Mouse (Mus musculus) CH12.LX (cell line): ENCODE measurements around the gene Trim44. TPM values are rescaled to one million over a fixed set of nuclear protein-coding genes. Genes with fewer than 3 reads are reported as not detected.

Experiments
- DNase-seq: peaks from one replicate; pipeline ENCODE4 v3.0.0-alpha.2; 2013; ENCODE audit errors: extremely low read depth
- H3K27ac ChIP-seq: 2 replicates; pipeline ENCODE4 v1.5.1; 2012; ENCODE audit warnings: low read depth, mild to moderate bottlenecking, control low read depth, moderate library complexity; ENCODE audit not compliant: insufficient read depth
- H3K27me3 ChIP-seq: replicated peaks from 2 replicates; pipeline ENCODE3; 2012; ENCODE audit warnings: inconsistent platforms
- H3K36me3 ChIP-seq, 2 experiments: replicated peaks in 1 of 2; 2 replicates each; pipeline versions ENCODE3 to v1.6.1; 2012; ENCODE audit warnings: inconsistent platforms in 1 of 2, low read length in 1 of 2, mild to moderate bottlenecking in 1 of 2, mixed read lengths in 1 of 2, moderate library complexity in 1 of 2; ENCODE audit not compliant: control insufficient read depth in 1 of 2, insufficient read depth in 1 of 2
- H3K4me1 ChIP-seq, 2 experiments: 2 replicates each; pipeline ENCODE4 v1.6.1; 2012; ENCODE audit warnings: inconsistent platforms in 1 of 2, moderate library complexity in 1 of 2; ENCODE audit not compliant: insufficient read depth in 2 of 2, control insufficient read depth in 1 of 2
- H3K4me2 ChIP-seq: 2 replicates; pipeline ENCODE4 v1.6.1; 2012; ENCODE audit warnings: low read depth, mild to moderate bottlenecking, control low read depth; ENCODE audit not compliant: poor library complexity, insufficient read depth, severe bottlenecking
- H3K4me3 ChIP-seq, 3 experiments: fragments of 150-350 bp in 1 of 3; sonication (generic) in 1 of 3; replicated peaks in 1 of 3; 2 replicates each; pipeline versions ENCODE3 to v1.5.1; 2011 to 2012; ENCODE audit warnings: low read depth in 2 of 3, low read length in 2 of 3, mild to moderate bottlenecking in 2 of 3, moderate library complexity in 2 of 3, control low read depth in 1 of 3, improper control_type of control experiment in 1 of 3, inconsistent platforms in 1 of 3, mixed read lengths in 1 of 3; ENCODE audit not compliant: poor library complexity in 1 of 3
- H3K79me2 ChIP-seq: replicated peaks from 2 replicates; pipeline ENCODE4 v1.6.1; 2012; ENCODE audit warnings: mild to moderate bottlenecking, moderate library complexity; ENCODE audit not compliant: control insufficient read depth, poor library complexity, insufficient read depth, severe bottlenecking; ENCODE audit errors: extremely low read depth
- H3K9ac ChIP-seq: 2 replicates; pipeline ENCODE4 v1.6.1; 2012; ENCODE audit warnings: low read depth, mild to moderate bottlenecking, control low read depth, moderate library complexity; ENCODE audit not compliant: insufficient read depth
- H3K9me3 ChIP-seq: replicated peaks from 2 replicates; pipeline ENCODE3; 2012; ENCODE audit warnings: low read length, inconsistent platforms, mixed read lengths
- E2F4 ChIP-seq: IDR thresholded peaks from 2 replicates; pipeline ENCODE4 v1.6.1; 2011; ENCODE audit warnings: low read depth, low read length, improper control_type of control experiment; ENCODE audit not compliant: insufficient replicate concordance
- ELF1 ChIP-seq: IDR thresholded peaks from 2 replicates; pipeline ENCODE4 v1.6.1; 2014; ENCODE audit warnings: low read depth, mild to moderate bottlenecking, inconsistent platforms, low read length, improper control_type of control experiment
- HCFC1 ChIP-seq: IDR thresholded peaks from 2 replicates; pipeline ENCODE4 v1.6.1; 2012; ENCODE audit warnings: low read depth, mild to moderate bottlenecking, inconsistent platforms, low read length, improper control_type of control experiment
- IRF4 ChIP-seq: IDR thresholded peaks from 2 replicates; pipeline ENCODE4 v1.6.1; 2014; ENCODE audit warnings: low read depth, mild to moderate bottlenecking, inconsistent platforms, low read length, improper control_type of control experiment
- JUND ChIP-seq: conservative IDR thresholded peaks from 2 replicates; pipeline ENCODE4 v1.6.1; 2011; ENCODE audit warnings: low read depth, low read length, improper control_type of control experiment
- KAT2A ChIP-seq: IDR thresholded peaks from 2 replicates; pipeline ENCODE4 v1.6.1; 2012; ENCODE audit warnings: low read length, improper control_type of control experiment, inconsistent platforms; ENCODE audit not compliant: insufficient replicate concordance
- MAFK ChIP-seq: IDR thresholded peaks from 2 replicates; pipeline ENCODE4 v1.6.1; 2011; ENCODE audit warnings: low read length, improper control_type of control experiment; ENCODE audit not compliant: insufficient replicate concordance
- MEF2A ChIP-seq: IDR thresholded peaks from 2 replicates; pipeline ENCODE4 v1.6.1; 2014; ENCODE audit warnings: low read depth, mild to moderate bottlenecking, inconsistent platforms, low read length, improper control_type of control experiment, borderline replicate concordance
- MYC ChIP-seq: IDR thresholded peaks from 2 replicates; pipeline ENCODE4 v1.6.1; 2011; ENCODE audit warnings: low read depth, mild to moderate bottlenecking, improper control_type of control experiment, low read length
- NELFE ChIP-seq: IDR thresholded peaks from 2 replicates; pipeline ENCODE4 v1.6.1; 2011; ENCODE audit warnings: low read depth, low read length, improper control_type of control experiment
- NRF1 ChIP-seq: IDR thresholded peaks from 2 replicates; pipeline ENCODE4 v1.6.1; 2014; ENCODE audit warnings: low read depth, mild to moderate bottlenecking, inconsistent platforms, low read length, improper control_type of control experiment, moderate library complexity
- PAX5 ChIP-seq: IDR thresholded peaks from 2 replicates; pipeline ENCODE4 v1.6.1; 2012; ENCODE audit warnings: low read length, inconsistent platforms, mixed read lengths
- POLR2A ChIP-seq: IDR thresholded peaks from 2 replicates; pipeline ENCODE4 v1.6.1; 2011; ENCODE audit warnings: low read depth, mild to moderate bottlenecking, improper control_type of control experiment, low read length
- RCOR1 ChIP-seq: conservative IDR thresholded peaks from 2 replicates; pipeline ENCODE4 v1.6.1; 2012; ENCODE audit warnings: low read depth, mild to moderate bottlenecking, inconsistent platforms, low read length, improper control_type of control experiment
- TBP ChIP-seq: conservative IDR thresholded peaks from 2 replicates; pipeline ENCODE4 v1.6.1; 2011; ENCODE audit warnings: low read depth, low read length, improper control_type of control experiment
- UBTF ChIP-seq: IDR thresholded peaks from 2 replicates; pipeline ENCODE4 v1.6.1; 2012; ENCODE audit warnings: low read depth, mild to moderate bottlenecking, inconsistent platforms, low read length, improper control_type of control experiment, moderate library complexity
- ZKSCAN1 ChIP-seq: IDR thresholded peaks from 2 replicates; pipeline ENCODE4 v1.6.1; 2012; ENCODE audit warnings: low read depth, inconsistent platforms, low read length, improper control_type of control experiment, borderline replicate concordance
- dilution Hi-C: fragments of 300-500 bp; cut with MboI; formaldehyde crosslinking; loops from 2 replicates; pipeline ENCODE4 v1.14.3; 2020; ENCODE audit warnings: low sequenced_read_pairs; ENCODE audit not compliant: extremely low pct_unique_long_range_greater_than_20kb, extremely low pct_ligation_motif_present
- in situ Hi-C: fragments of 300-500 bp; cut with MboI; formaldehyde crosslinking; loops from 3 replicates; pipeline ENCODE4 v1.14.3; 2019; ENCODE audit warnings: low sequenced_read_pairs, low pct_ligation_motif_present, low pct_unique_long_range_greater_than_20kb, mixed read lengths
- polyA plus RNA-seq: library from polyadenylated mRNA; unstranded; fragments of >175 nt; gene quantifications from 2 replicates; pipeline ENCODE4 v1.2.1, GENCODE M21; 2012; ENCODE audit warnings: low read depth; ENCODE audit not compliant: insufficient read length
- total RNA-seq, 2 experiments: library from RNA; depleted of rRNA; stranded (reverse); fragments of 300-350 nt in 1 of 2; fragments of >200 nt in 1 of 2; gene quantifications; 2 replicates each; pipeline ENCODE4 v1.2.3; 2012 to 2014

The Trim44 gene
- total and polyA plus RNA-seq, 3 experiments, result 22.7 to 77.5 (median 28.0) TPM

DNA sequence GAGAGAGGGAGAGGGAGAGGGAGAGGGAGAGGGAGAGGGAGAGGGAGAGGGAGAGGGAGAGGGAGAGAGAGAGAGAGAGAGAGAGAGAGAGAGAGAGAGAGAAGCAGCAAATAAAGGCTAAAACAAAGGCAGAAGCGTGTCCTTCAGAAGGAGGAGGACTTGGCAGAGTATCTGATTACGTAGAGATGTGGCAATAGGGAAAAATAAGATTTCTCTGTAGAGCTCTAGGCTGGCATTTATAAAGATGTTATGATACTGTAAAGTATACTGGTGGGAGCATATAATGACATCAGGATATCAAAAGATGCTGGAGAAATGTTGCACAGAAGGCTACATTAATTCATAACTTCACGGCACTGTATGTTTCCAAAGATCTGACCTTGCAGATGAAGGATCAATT lies 76.5 kb downstream of the Trim44 start:
- TF ChIP-seq UBTF (no peak), MAFK (no peak), IRF4 (no peak), MYC (no peak), E2F4 (no peak), NELFE (no peak), JUND (no peak), HCFC1 (no peak), RCOR1 (no peak), POLR2A (no peak), KAT2A (no peak)
- H3K4me3 ChIP-seq, result no peak overlapping the region
- H3K79me2 ChIP-seq, result no peaks in the 10 kb centered on the region
- no peaks in the 10 kb centered on the region for H3K27me3 ChIP-seq
- H3K9ac ChIP-seq, result no peak overlapping the region
- no peak for DNase-seq
- in situ Hi-C loops, result no loop called here
- H3K9me3 ChIP-seq, result no peaks in the 10 kb centered on the region
- H3K36me3 ChIP-seq, result peaks cover 4 to 58% of the 10 kb centered on the region in 2 experiments
- H3K4me1 ChIP-seq, result peaks cover 0 to 19% of the 10 kb centered on the region in 2 experiments; a peak in 2 of 4 replicates
- dilution Hi-C loops, result no loop called here
- no peak overlapping the region for H3K4me2 ChIP-seq
- H3K27ac ChIP-seq, result no peak overlapping the region

- no peak for DNase-seq
- H3K27me3 ChIP-seq, result no peaks in the 10 kb centered on the region
- H3K79me2 ChIP-seq, result no peaks in the 10 kb centered on the region
- no peaks in the 10 kb centered on the region for H3K9me3 ChIP-seq
- dilution Hi-C loops (no loop called here), in situ Hi-C loops (no loop called here)
- no peak overlapping the region for H3K4me3 ChIP-seq
- no peak overlapping the region for H3K4me2 ChIP-seq
- peaks cover 0 to 31% of the 10 kb centered on the region in 2 experiments for H3K36me3 ChIP-seq
- TF ChIP-seq NRF1, result no peak
- no peak for TF ChIP-seq MEF2A
- TF ChIP-seq UBTF, result no peak
- TF ChIP-seq HCFC1, result no peak
- no peak for TF ChIP-seq IRF4
- TF ChIP-seq TBP, result no peak
- TF ChIP-seq PAX5, result no peak
- TF ChIP-seq ELF1, result no peak
- TF ChIP-seq ZKSCAN1, result no peak
- no peak overlapping the region for H3K27ac ChIP-seq
- no peak overlapping the region for H3K9ac ChIP-seq
- H3K4me1 ChIP-seq, result peaks cover 0 to 31% of the 10 kb centered on the region in 2 experiments; a peak in 2 of 4 replicates
Measured at GRCm38 (mm10) chr2:102325921-102326320, 81.7 kb downstream of the Trim44 start.
